Mouse (Mus musculus) hindbrain, embryonic 10.5 days (tissue): ENCODE measurements at regions not wholly inside any gene's neighbourhood (a gene's known extent, or its start where the extent isn't known, plus 50 kb on each side); places are given as distances from the start of the nearest gene placed in this dataset.

Source experiments
- DNase-seq: peaks from one replicate; pipeline ENCODE4 v3.0.0-alpha.2; 2017; ENCODE audit warnings: low spot score
- H3K27ac ChIP-seq: fragments of 300-500 bp; sonication (generic); 2 replicates; pipeline ENCODE4 v1.5.1; 2016; ENCODE audit warnings: mild to moderate bottlenecking, moderate library complexity
- H3K27me3 ChIP-seq: fragments of 300-500 bp; sonication (generic); 2 replicates; pipeline ENCODE4 v1.6.1; 2016; ENCODE audit warnings: mild to moderate bottlenecking; ENCODE audit not compliant: poor library complexity, insufficient read depth, severe bottlenecking
- H3K36me3 ChIP-seq: fragments of 300-500 bp; sonication (generic); 2 replicates; pipeline ENCODE4 v1.6.1; 2016; ENCODE audit warnings: mild to moderate bottlenecking, moderate library complexity
- H3K4me1 ChIP-seq: fragments of 300-500 bp; sonication (generic); replicated peaks from 2 replicates; pipeline ENCODE4 v1.6.1; 2016; ENCODE audit warnings: mild to moderate bottlenecking
- H3K4me3 ChIP-seq: fragments of 300-500 bp; sonication (generic); 2 replicates; pipeline ENCODE4 v1.5.1; 2016; ENCODE audit warnings: mild to moderate bottlenecking, moderate library complexity
- H3K9me3 ChIP-seq: fragments of 300-500 bp; sonication (generic); 2 replicates; pipeline ENCODE4 v1.6.1; 2016; ENCODE audit warnings: mild to moderate bottlenecking, moderate library complexity
- WGBS: fragments of 180-500 bp; shearing (Covaris S2); methylation state at CpG from one replicate; pipeline ENCODE4 v1.1.7; 2016; 5-methylcytosine and 5-hydroxymethylcytosine counted together

- no peaks in the 10 kb centered on the region for H3K4me1 ChIP-seq
- DNase-seq: no peak
- WGBS: 87% methylated on average over 2 of the region's 2 CpGs
- no peaks in the 10 kb centered on the region for H3K36me3 ChIP-seq
- H3K4me3 ChIP-seq: no peak overlapping the region
- H3K9me3 ChIP-seq: no peaks in the 10 kb centered on the region
- no peak overlapping the region for H3K27ac ChIP-seq
- no peaks in the 10 kb centered on the region for H3K27me3 ChIP-seq
Observed at GRCm38 (mm10) chr3:136993473-136993872, 323.5 kb downstream of the Ppp3ca start.

DNA sequence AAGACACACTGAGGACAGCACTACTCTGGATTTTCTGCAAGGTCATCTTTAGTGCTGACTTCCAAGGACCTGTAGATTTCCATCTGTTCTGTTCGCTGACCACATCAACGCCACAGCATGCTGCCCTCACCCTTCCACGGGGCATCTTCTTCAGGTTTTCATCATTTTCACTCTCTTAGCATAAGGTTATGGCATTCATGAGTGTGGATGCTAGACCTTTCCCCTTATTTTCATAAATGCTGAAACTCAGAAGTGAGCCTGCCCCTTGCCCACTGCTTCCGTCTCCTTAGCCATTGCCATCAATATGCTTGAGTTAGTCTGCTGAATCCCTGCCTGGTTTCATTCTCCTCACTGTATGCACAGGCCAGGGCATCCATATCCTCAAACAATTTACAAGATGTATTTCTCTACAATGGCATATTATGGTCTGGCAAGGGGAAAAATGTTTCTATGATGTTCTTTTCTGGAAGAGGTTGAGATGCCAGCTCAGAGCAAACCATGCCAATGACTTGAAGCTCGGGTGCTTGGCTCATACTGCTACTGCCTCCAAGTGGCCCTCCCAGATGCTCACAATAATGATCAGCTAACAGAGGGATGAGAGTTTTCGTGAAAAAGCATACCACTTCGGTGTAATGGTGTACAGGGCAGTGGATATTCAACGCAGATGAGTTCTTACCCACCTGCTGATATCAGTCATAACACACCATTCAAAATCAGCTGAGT, 324.6 kb downstream of the Ppp3ca start:
- Histone ChIP-seq H3K27ac (no peak overlapping the region), H3K27me3 (no peaks in the 10 kb centered on the region), H3K9me3 (no peaks in the 10 kb centered on the region), H3K36me3 (no peaks in the 10 kb centered on the region), H3K4me1 (no peaks in the 10 kb centered on the region), H3K4me3 (no peak overlapping the region)
- WGBS: 90% methylated on average over 8 of the region's 8 CpGs
- no peak for DNase-seq

- no peaks in the 10 kb centered on the region for H3K36me3 ChIP-seq
- no peak for DNase-seq
Observed at GRCm38 (mm10) chr3:136995611-136996335, 325.8 kb downstream of the Ppp3ca start.

GRCm38 (mm10) chr3:136996381-136996895, 326.5 kb downstream of the Ppp3ca start:
- DNase-seq: no peak
- Histone ChIP-seq H3K36me3 (no peaks in the 10 kb centered on the region), H3K27me3 (no peaks in the 10 kb centered on the region), H3K4me3 (no peak overlapping the region), H3K27ac (no peak overlapping the region), H3K4me1 (no peaks in the 10 kb centered on the region), H3K9me3 (no peaks in the 10 kb centered on the region)
- WGBS: 88% methylated on average over 5 of the region's 5 CpGs

More at GRCm38 (mm10) chr3:136995611-136996335, 325.8 kb downstream of the Ppp3ca start:
- no peak overlapping the region for H3K27ac ChIP-seq
- H3K9me3 ChIP-seq: no peaks in the 10 kb centered on the region
- WGBS: 96% methylated on average over 3 of the region's 3 CpGs
- no peak overlapping the region for H3K4me3 ChIP-seq
- H3K27me3 ChIP-seq: no peaks in the 10 kb centered on the region
- H3K4me1 ChIP-seq: no peaks in the 10 kb centered on the region

- H3K27ac ChIP-seq: no peak overlapping the region
- DNase-seq: no peak
- WGBS: 84% methylated on average over 2 of the region's 2 CpGs
Observed at GRCm38 (mm10) chr3:137011551-137011950, 329.3 kb upstream of the Emcn start.

DNA sequence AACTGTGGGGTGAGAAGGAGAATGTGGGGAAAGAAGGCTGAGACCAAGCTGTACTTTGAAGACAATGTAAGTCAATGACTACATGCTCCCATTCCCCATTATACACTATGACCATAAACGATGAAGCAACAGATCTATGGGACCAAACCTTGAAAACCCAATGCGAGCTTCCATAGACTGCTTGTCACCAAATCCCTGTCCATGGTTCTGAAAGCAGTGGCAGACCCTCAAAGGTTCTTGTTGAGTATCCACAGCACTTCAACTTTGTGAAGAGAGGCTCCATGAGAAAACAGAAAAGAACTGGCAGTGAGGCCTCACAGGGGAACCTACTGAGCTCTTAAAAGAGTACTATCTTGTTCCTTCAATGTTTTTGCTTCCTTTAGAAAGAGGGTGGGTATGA, 326.2 kb upstream of the Emcn start:
- DNase-seq: peak; percentile 4
- no peaks in the 10 kb centered on the region for H3K36me3 ChIP-seq
- H3K27me3 ChIP-seq: no peaks in the 10 kb centered on the region
- H3K4me1 ChIP-seq: no peaks in the 10 kb centered on the region
- H3K9me3 ChIP-seq: no peaks in the 10 kb centered on the region
- H3K27ac ChIP-seq: no peak overlapping the region
- 73% methylated on average over 2 of the region's 2 CpGs for WGBS
- H3K4me3 ChIP-seq: no peak overlapping the region

More at GRCm38 (mm10) chr3:137011551-137011950, 329.3 kb upstream of the Emcn start:
- Histone ChIP-seq H3K36me3 (no peaks in the 10 kb centered on the region), H3K27me3 (no peaks in the 10 kb centered on the region), H3K9me3 (no peaks in the 10 kb centered on the region), H3K4me3 (no peak overlapping the region), H3K4me1 (no peaks in the 10 kb centered on the region)

DNA sequence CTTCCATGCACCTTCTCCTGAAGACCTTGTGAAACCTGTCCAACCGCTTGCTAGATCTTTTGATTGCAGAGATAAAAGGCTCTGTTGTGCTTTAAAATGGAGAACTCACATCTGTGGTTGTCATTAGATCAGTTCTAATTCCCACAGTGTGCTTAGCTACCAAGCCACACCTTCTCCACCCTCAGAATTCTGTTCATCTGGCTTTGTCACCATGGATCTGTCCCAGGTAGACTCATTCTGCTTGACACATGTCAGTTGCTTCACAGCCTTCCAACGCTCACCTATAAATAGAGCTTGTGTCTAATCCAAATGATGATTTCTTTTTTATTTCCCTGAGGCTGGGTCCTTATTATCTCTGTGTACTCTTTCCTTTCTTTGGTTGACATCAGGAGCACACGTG, 325.7 kb upstream of the Emcn start:
- Histone ChIP-seq H3K4me3 (no peak overlapping the region), H3K27me3 (no peaks in the 10 kb centered on the region), H3K36me3 (no peaks in the 10 kb centered on the region), H3K27ac (no peak overlapping the region), H3K9me3 (no peaks in the 10 kb centered on the region), H3K4me1 (no peaks in the 10 kb centered on the region)
- no peak for DNase-seq
- WGBS: 84% methylated on average over 3 of the region's 3 CpGs

DNA sequence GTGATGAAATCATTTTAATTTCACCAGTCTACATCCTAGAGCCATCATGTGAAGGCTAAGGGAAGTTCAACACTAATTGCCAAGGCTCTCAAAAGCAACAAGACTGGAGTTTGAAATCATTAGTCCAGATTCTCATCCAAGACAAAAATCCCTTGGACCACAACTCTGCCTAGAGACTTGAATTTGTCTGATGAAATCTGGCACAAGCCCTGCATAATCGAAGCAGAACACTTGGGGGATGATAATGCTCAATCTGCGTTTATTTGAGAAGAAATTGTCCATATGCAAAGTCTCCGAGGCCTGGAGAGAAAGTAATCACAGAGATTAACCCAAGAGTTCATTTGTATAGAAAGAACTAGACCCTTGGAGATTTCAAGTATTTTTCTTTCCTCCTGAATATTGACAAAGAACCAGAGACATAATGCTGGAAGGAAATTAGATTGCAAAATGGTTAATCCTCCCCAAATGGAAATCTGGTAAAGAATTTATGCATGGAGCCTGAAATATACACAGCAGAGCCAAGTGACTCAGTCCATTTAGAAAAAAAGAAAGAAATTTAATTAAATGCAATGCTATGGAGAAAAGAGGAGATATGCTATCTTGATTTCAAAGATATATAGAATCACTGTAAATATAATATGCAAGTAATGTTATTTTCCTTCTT, 320.8 kb upstream of the Emcn start:
- no peak for DNase-seq
- no peaks in the 10 kb centered on the region for H3K9me3 ChIP-seq
- H3K4me3 ChIP-seq: no peak overlapping the region
- no peak overlapping the region for H3K27ac ChIP-seq
- no peaks in the 10 kb centered on the region for H3K36me3 ChIP-seq
- H3K4me1 ChIP-seq: no peaks in the 10 kb centered on the region
- H3K27me3 ChIP-seq: no peaks in the 10 kb centered on the region
- 83% methylated on average over 3 of the region's 3 CpGs for WGBS

- Histone ChIP-seq H3K36me3 (no peaks in the 10 kb centered on the region), H3K27ac (no peak overlapping the region), H3K27me3 (no peaks in the 10 kb centered on the region), H3K4me1 (no peaks in the 10 kb centered on the region), H3K9me3 (no peaks in the 10 kb centered on the region), H3K4me3 (no peak overlapping the region)
- DNase-seq: no peak
- WGBS: 80% methylated on average over 2 of the region's 2 CpGs
Observed at GRCm38 (mm10) chr3:137029546-137029945, 311.3 kb upstream of the Emcn start.

GRCm38 (mm10) chr3:137032802-137033201, 308.1 kb upstream of the Emcn start:
- DNase-seq: no peak
- WGBS: 84% methylated on average over 2 of the region's 2 CpGs
- Histone ChIP-seq H3K27me3 (no peaks in the 10 kb centered on the region), H3K4me3 (no peak overlapping the region), H3K36me3 (no peaks in the 10 kb centered on the region), H3K4me1 (no peaks in the 10 kb centered on the region), H3K27ac (no peak overlapping the region), H3K9me3 (no peaks in the 10 kb centered on the region)

- WGBS: 88% methylated on average over 8 of the region's 8 CpGs
- Histone ChIP-seq H3K27ac (no peak overlapping the region), H3K9me3 (no peaks in the 10 kb centered on the region), H3K4me1 (no peaks in the 10 kb centered on the region), H3K27me3 (no peaks in the 10 kb centered on the region), H3K36me3 (no peaks in the 10 kb centered on the region), H3K4me3 (no peak overlapping the region)
- no peak for DNase-seq
Observed at GRCm38 (mm10) chr3:137039638-137040037, 301.2 kb upstream of the Emcn start.

DNA sequence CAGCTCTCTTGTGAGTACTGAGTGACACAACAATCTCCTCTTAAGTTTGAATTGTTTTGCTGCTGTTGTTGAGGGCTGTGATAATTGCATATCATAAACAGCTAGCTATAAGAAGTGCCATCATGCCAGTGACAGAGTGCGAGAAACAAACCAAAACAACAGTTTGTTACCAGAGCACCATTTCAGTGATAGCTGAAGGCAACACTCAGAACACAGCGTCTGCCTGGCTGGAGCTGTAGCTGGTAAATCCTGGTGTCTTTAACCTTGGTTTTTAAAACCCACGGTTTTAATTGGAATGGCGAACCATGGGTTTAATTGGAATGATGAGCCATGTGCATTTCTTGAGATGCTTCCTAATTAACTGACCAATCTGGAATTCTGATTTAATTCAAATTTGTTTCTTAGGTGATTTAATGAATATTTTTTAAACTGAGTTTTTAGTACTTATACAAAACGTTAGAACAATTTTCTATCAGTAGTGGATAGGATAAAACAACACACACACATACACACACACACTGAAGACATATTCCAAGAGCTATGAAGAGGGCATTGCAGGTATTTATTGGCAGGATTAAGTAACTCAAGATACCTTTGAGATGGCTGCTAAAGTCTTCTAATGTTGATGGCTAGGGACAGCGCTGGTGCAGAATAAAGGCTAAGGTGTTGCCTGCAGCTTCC, 284.2 kb upstream of the Emcn start:
- Histone ChIP-seq H3K27me3 (no peaks in the 10 kb centered on the region), H3K27ac (no peak overlapping the region), H3K4me1 (peaks cover 6% of the 10 kb centered on the region; the same call in 1 of the 2 replicates), H3K9me3 (no peaks in the 10 kb centered on the region), H3K4me3 (no peak overlapping the region), H3K36me3 (no peaks in the 10 kb centered on the region)
- 89% methylated on average over 6 of the region's 6 CpGs for WGBS
- no peak for DNase-seq
